Mouse (Mus musculus) neural tube, embryonic 14.5 days (tissue): Measurements from ENCODE around the gene B4galt1. TPM values are rescaled to one million over a fixed set of nuclear protein-coding genes. Genes with fewer than 3 reads are reported as not detected.

Experiments
- ATAC-seq: fragments of 200-750 bp; cut with Nextera tagmentation; 2 replicates; pipeline ENCODE4 v1.8.0; 2017; ENCODE audit warnings: low read depth, mild to moderate bottlenecking, moderate TSS enrichment, moderate library complexity
- H3K27ac ChIP-seq: fragments of 300-500 bp; sonication (generic); 2 replicates; pipeline ENCODE4 v1.5.1; 2014; ENCODE audit warnings: low read depth, mild to moderate bottlenecking, control low read depth, low read length, moderate library complexity, mixed read lengths
- H3K27me3 ChIP-seq: fragments of 300-500 bp; sonication (generic); 2 replicates; pipeline ENCODE4 v1.6.1; 2014; ENCODE audit warnings: low read length; ENCODE audit not compliant: control insufficient read depth, insufficient read depth
- H3K36me3 ChIP-seq: fragments of 300-500 bp; sonication (generic); 2 replicates; pipeline ENCODE4 v1.6.1; 2014; ENCODE audit warnings: low read length, mixed read lengths; ENCODE audit not compliant: control insufficient read depth, insufficient read depth
- H3K4me1 ChIP-seq: fragments of 300-500 bp; sonication (generic); 2 replicates; pipeline ENCODE4 v1.6.1; 2014; ENCODE audit warnings: low read length; ENCODE audit not compliant: control insufficient read depth, insufficient read depth
- H3K4me2 ChIP-seq: fragments of 300-500 bp; sonication (generic); 2 replicates; pipeline ENCODE4 v1.6.1; 2014; ENCODE audit warnings: mild to moderate bottlenecking, low read depth, low read length, control low read depth
- H3K4me3 ChIP-seq: fragments of 300-500 bp; sonication (generic); 2 replicates; pipeline ENCODE4 v1.5.1; 2014; ENCODE audit warnings: low read depth, low read length, control low read depth, mixed read lengths
- H3K9ac ChIP-seq: fragments of 300-500 bp; sonication (generic); replicated peaks from 2 replicates; pipeline ENCODE4 v1.6.1; 2014; ENCODE audit warnings: low read depth, mild to moderate bottlenecking, control low read depth, low read length, mixed read lengths
- H3K9me3 ChIP-seq: fragments of 300-500 bp; sonication (generic); 2 replicates; pipeline ENCODE4 v1.6.1; 2016; ENCODE audit warnings: low read length; ENCODE audit not compliant: control insufficient read depth
- WGBS: fragments of 180-500 bp; shearing (Covaris S2); extraction: QIAGEN DNeasy Blood & Tissue Kit; methylation state at CpG from one replicate; pipeline ENCODE4 v1.1.7; 2014; 5-methylcytosine and 5-hydroxymethylcytosine counted together
- polyA plus RNA-seq: library from polyadenylated mRNA; unstranded; fragments of >200 nt; fragmentation: Nextera tagmentation; extraction: Ambion mirVana; gene quantifications from 2 replicates; pipeline ENCODE4 v1.2.1, GENCODE M21; 2014

Gene B4galt1
- polyA plus RNA-seq, 1 experiment from 2014 or later = 5.2 TPM

GRCm38 (mm10) chr4:40849518-40849917 is 4.3 kb downstream of the B4galt1 start:
- no peak for ATAC-seq
- Histone ChIP-seq H3K27me3 (no peaks in the 10 kb centered on the region), H3K4me3 (no peak overlapping the region), H3K9me3 (no peaks in the 10 kb centered on the region), H3K4me1 (peaks cover 22% of the 10 kb centered on the region), H3K27ac (no peak overlapping the region), H3K36me3 (no peaks in the 10 kb centered on the region), H3K4me2 (no peak overlapping the region), H3K9ac (no peak overlapping the region)
- WGBS = 93% methylated on average over 3 of the region's 3 CpGs

GRCm38 (mm10) chr4:40848246-40848645 is 5.6 kb downstream of the B4galt1 start:
- no peak overlapping the region for H3K4me3 ChIP-seq
- 81% methylated on average over 8 of the region's 8 CpGs for WGBS
- no peaks in the 10 kb centered on the region for H3K27me3 ChIP-seq
- H3K4me1 ChIP-seq = peaks cover 25% of the 10 kb centered on the region
- no peak overlapping the region for H3K4me2 ChIP-seq
- no peak overlapping the region for H3K9ac ChIP-seq
- no peaks in the 10 kb centered on the region for H3K9me3 ChIP-seq
- H3K36me3 ChIP-seq = no peaks in the 10 kb centered on the region
- no peak for ATAC-seq
- H3K27ac ChIP-seq = no peak overlapping the region

- Histone ChIP-seq H3K9ac (no peak overlapping the region), H3K4me1 (peaks cover 16% of the 10 kb centered on the region), H3K36me3 (no peaks in the 10 kb centered on the region), H3K27me3 (no peaks in the 10 kb centered on the region), H3K9me3 (no peaks in the 10 kb centered on the region), H3K4me3 (no peak overlapping the region), H3K4me2 (no peak overlapping the region), H3K27ac (no peak overlapping the region)
- WGBS = 80% methylated on average over 4 of the region's 4 CpGs
- ATAC-seq = no peak
These were observed 6.6 kb downstream of the B4galt1 start for GRCm38 (mm10) chr4:40847160-40847559.

- H3K9me3 ChIP-seq = no peaks in the 10 kb centered on the region
- no peak overlapping the region for H3K9ac ChIP-seq
- ATAC-seq = no peak
- H3K4me2 ChIP-seq = no peak overlapping the region
- peaks cover 8% of the 10 kb centered on the region for H3K4me1 ChIP-seq
- WGBS = 89% methylated on average over 7 of the region's 7 CpGs
- no peak overlapping the region for H3K4me3 ChIP-seq
- H3K36me3 ChIP-seq = no peaks in the 10 kb centered on the region
- H3K27ac ChIP-seq = no peak overlapping the region
- H3K27me3 ChIP-seq = no peaks in the 10 kb centered on the region
These were observed 7.5 kb downstream of the B4galt1 start for GRCm38 (mm10) chr4:40846143-40846931.

- WGBS = 64% methylated on average over 12 of the region's 12 CpGs
- no peak overlapping the region for H3K4me2 ChIP-seq
- no peak for ATAC-seq
These were observed 8.7 kb downstream of the B4galt1 start for GRCm38 (mm10) chr4:40844811-40845751.

GRCm38 (mm10) chr4:40844251-40844721 is 9.5 kb downstream of the B4galt1 start:
- 9% methylated on average over 5 of the region's 5 CpGs for WGBS
- no peak overlapping the region for H3K9ac ChIP-seq
- no peak overlapping the region for H3K4me3 ChIP-seq
- H3K4me2 ChIP-seq = no peak overlapping the region
- H3K36me3 ChIP-seq = no peaks in the 10 kb centered on the region
- peak overlapping the region; percentile 64 for H3K27ac ChIP-seq
- peak; percentile 68; the same call in 1 of the 2 replicates for ATAC-seq
- no peaks in the 10 kb centered on the region for H3K9me3 ChIP-seq
- no peaks in the 10 kb centered on the region for H3K27me3 ChIP-seq
- peaks cover 7% of the 10 kb centered on the region for H3K4me1 ChIP-seq

More at GRCm38 (mm10) chr4:40844811-40845751, 8.7 kb downstream of the B4galt1 start:
- peaks cover 7% of the 10 kb centered on the region for H3K4me1 ChIP-seq
- no peaks in the 10 kb centered on the region for H3K9me3 ChIP-seq
- H3K27ac ChIP-seq = peak overlapping the region; percentile 64
- H3K9ac ChIP-seq = no peak overlapping the region
- no peaks in the 10 kb centered on the region for H3K36me3 ChIP-seq
- H3K27me3 ChIP-seq = no peaks in the 10 kb centered on the region
- no peak overlapping the region for H3K4me3 ChIP-seq

- Histone ChIP-seq H3K4me3 (no peak overlapping the region), H3K27me3 (no peaks in the 10 kb centered on the region), H3K27ac (peak overlapping the region; percentile 64; the same call in 1 of the 2 replicates), H3K9ac (no peak overlapping the region), H3K4me2 (no peak overlapping the region), H3K9me3 (no peaks in the 10 kb centered on the region), H3K36me3 (no peaks in the 10 kb centered on the region), H3K4me1 (peaks cover 5% of the 10 kb centered on the region)
- WGBS = 76% methylated on average over 8 of the region's 8 CpGs
- no peak for ATAC-seq
These were observed 10.1 kb downstream of the B4galt1 start for GRCm38 (mm10) chr4:40843726-40844125.

GRCm38 (mm10) chr4:40840448-40840847 is 13.4 kb downstream of the B4galt1 start:
- H3K4me3 ChIP-seq = no peak overlapping the region
- no peak overlapping the region for H3K27ac ChIP-seq
- peaks cover 5% of the 10 kb centered on the region for H3K4me1 ChIP-seq
- no peak overlapping the region for H3K4me2 ChIP-seq
- H3K27me3 ChIP-seq = no peaks in the 10 kb centered on the region
- no peak for ATAC-seq
- no peaks in the 10 kb centered on the region for H3K36me3 ChIP-seq
- 96% methylated on average over 2 of the region's 2 CpGs for WGBS
- H3K9ac ChIP-seq = no peak overlapping the region
- H3K9me3 ChIP-seq = no peaks in the 10 kb centered on the region
